Mouse (Mus musculus) heart, embryonic 10.5 days (tissue): ENCODE results near the gene Acyp1. TPM values are rescaled to one million over a fixed set of nuclear protein-coding genes. Genes with fewer than 3 reads are reported as not detected.

ENCODE experiments used
- DNase-seq: peaks from one replicate; pipeline ENCODE4 v3.0.0-alpha.2; 2017; ENCODE audit warnings: low spot score
- H3K27ac ChIP-seq: fragments of 300-500 bp; sonication (generic); 2 replicates; pipeline ENCODE4 v1.5.1; 2016; ENCODE audit warnings: mild to moderate bottlenecking
- H3K27me3 ChIP-seq: fragments of 300-500 bp; sonication (generic); 2 replicates; pipeline ENCODE4 v1.6.1; 2016; ENCODE audit warnings: mild to moderate bottlenecking; ENCODE audit not compliant: poor library complexity, insufficient read depth, severe bottlenecking
- H3K36me3 ChIP-seq: fragments of 300-500 bp; sonication (generic); 2 replicates; pipeline ENCODE4 v1.6.1; 2016; ENCODE audit warnings: mild to moderate bottlenecking, moderate library complexity
- H3K4me1 ChIP-seq: fragments of 300-500 bp; sonication (generic); 2 replicates; pipeline ENCODE4 v1.6.1; 2016; ENCODE audit warnings: mild to moderate bottlenecking
- H3K4me3 ChIP-seq: fragments of 300-500 bp; sonication (generic); 2 replicates; pipeline ENCODE4 v1.5.1; 2016; ENCODE audit warnings: mild to moderate bottlenecking, moderate library complexity
- H3K9me3 ChIP-seq: fragments of 300-500 bp; sonication (generic); 2 replicates; pipeline ENCODE4 v1.6.1; 2016; ENCODE audit warnings: mild to moderate bottlenecking, moderate library complexity
- WGBS: fragments of 180-500 bp; shearing (Covaris S2); methylation state at CpG from one replicate; pipeline ENCODE4 v1.1.7; 2016; 5-methylcytosine and 5-hydroxymethylcytosine counted together
- polyA plus RNA-seq: library from polyadenylated mRNA; unstranded; fragments of >200 nt; fragmentation: Nextera tagmentation; extraction: Ambion mirVana; gene quantifications from 2 replicates; pipeline ENCODE4 v1.2.1, GENCODE M21; 2016

The Acyp1 gene
- polyA plus RNA-seq, 1 experiment from 2014 or later: 65.3 TPM

- WGBS: under 1% methylated on average over 31 of the region's 31 CpGs
- peaks cover 14% of the 10 kb centered on the region for H3K36me3 ChIP-seq
Measured at GRCm38 (mm10) chr12:85280105-85280844, 8.0 kb downstream of the Acyp1 start.

GRCm38 (mm10) chr12:85279396-85280080 is 8.7 kb downstream of the Acyp1 start:
- peaks cover 22% of the 10 kb centered on the region for H3K36me3 ChIP-seq
- H3K9me3 ChIP-seq: no peaks in the 10 kb centered on the region
- no peak for DNase-seq
- peaks cover 10% of the 10 kb centered on the region for H3K4me1 ChIP-seq
- H3K27me3 ChIP-seq: no peaks in the 10 kb centered on the region
- H3K4me3 ChIP-seq: peak overlapping the region; percentile 84
- 9% methylated on average over 10 of the region's 10 CpGs for WGBS
- peak overlapping the region; percentile 95 for H3K27ac ChIP-seq

More at GRCm38 (mm10) chr12:85280105-85280844, 8.0 kb downstream of the Acyp1 start:
- peak; percentile 99 for DNase-seq
- Histone ChIP-seq H3K4me1 (peaks cover 10% of the 10 kb centered on the region), H3K27me3 (no peaks in the 10 kb centered on the region), H3K27ac (peak overlapping the region; percentile 95), H3K9me3 (no peaks in the 10 kb centered on the region), H3K4me3 (peak overlapping the region; percentile 84)

- no peak for DNase-seq
- no peaks in the 10 kb centered on the region for H3K27me3 ChIP-seq
- 88% methylated on average over 10 of the region's 10 CpGs for WGBS
Measured at GRCm38 (mm10) chr12:85278919-85279318, 9.3 kb downstream of the Acyp1 start.

GRCm38 (mm10) chr12:85276273-85276672 is 12.0 kb downstream of the Acyp1 start:
- H3K27ac ChIP-seq: no peak overlapping the region
- H3K36me3 ChIP-seq: peaks cover 23% of the 10 kb centered on the region
- no peak overlapping the region for H3K4me3 ChIP-seq
- DNase-seq: no peak
- no peaks in the 10 kb centered on the region for H3K9me3 ChIP-seq
- WGBS: 76% methylated on average over 5 of the region's 5 CpGs
- H3K27me3 ChIP-seq: no peaks in the 10 kb centered on the region
- H3K4me1 ChIP-seq: peaks cover 10% of the 10 kb centered on the region

More at GRCm38 (mm10) chr12:85278919-85279318, 9.3 kb downstream of the Acyp1 start:
- Histone ChIP-seq H3K4me3 (no peak overlapping the region), H3K27ac (no peak overlapping the region), H3K9me3 (no peaks in the 10 kb centered on the region), H3K36me3 (peaks cover 23% of the 10 kb centered on the region), H3K4me1 (peaks cover 10% of the 10 kb centered on the region)

GRCm38 (mm10) chr12:85273508-85273907 is 14.7 kb downstream of the Acyp1 start:
- no peak for DNase-seq
- no peaks in the 10 kb centered on the region for H3K9me3 ChIP-seq
- peak overlapping the region; percentile 52; the same call in 1 of the 2 replicates for H3K27ac ChIP-seq
- 56% methylated on average over 10 of the region's 10 CpGs for WGBS
- no peak overlapping the region for H3K4me3 ChIP-seq
- H3K27me3 ChIP-seq: no peaks in the 10 kb centered on the region
- peaks cover 20% of the 10 kb centered on the region for H3K36me3 ChIP-seq
- 0 out of 2 replicates have a peak, but pooled peaks cover 9% of the 10 kb centered on the region for H3K4me1 ChIP-seq

GRCm38 (mm10) chr12:85271843-85272206 is 16.4 kb downstream of the Acyp1 start:
- no peak for DNase-seq
- Histone ChIP-seq H3K9me3 (no peaks in the 10 kb centered on the region), H3K36me3 (peaks cover 17% of the 10 kb centered on the region), H3K27ac (no peak overlapping the region), H3K4me1 (0 out of 2 replicates have a peak, but pooled peaks cover 9% of the 10 kb centered on the region), H3K27me3 (no peaks in the 10 kb centered on the region), H3K4me3 (no peak overlapping the region)
- 70% methylated on average over 4 of the region's 4 CpGs for WGBS

GRCm38 (mm10) chr12:85271132-85271842 is 17.0 kb downstream of the Acyp1 start:
- Histone ChIP-seq H3K27me3 (no peaks in the 10 kb centered on the region), H3K4me1 (0 out of 2 replicates have a peak, but pooled peaks cover 9% of the 10 kb centered on the region), H3K9me3 (no peaks in the 10 kb centered on the region), H3K27ac (0 out of 2 replicates have a peak overlapping the region, but pooled peaks have one; percentile 92), H3K36me3 (peaks cover 16% of the 10 kb centered on the region), H3K4me3 (no peak overlapping the region)
- WGBS: 73% methylated on average over 7 of the region's 7 CpGs
- DNase-seq: no peak

GRCm38 (mm10) chr12:85270319-85270718 is 17.9 kb downstream of the Acyp1 start, which contains the start of gene Mlh3:
Mlh3 (minus strand) TSS chr12:85270599.
- Histone ChIP-seq H3K27ac (peak within 1 kb of the TSS; percentile 92), H3K4me1 (0 out of 2 replicates have a peak, but pooled peaks cover 9% of the 10 kb centered on the region), H3K4me3 (peak within 1 kb of the TSS; percentile 69), H3K36me3 (peaks cover 9% of the 10 kb centered on the region), H3K27me3 (no peaks in the 10 kb centered on the region), H3K9me3 (no peaks in the 10 kb centered on the region)
- peak; percentile 94 for DNase-seq
- WGBS: 1% methylated on average over 35 of the region's 35 CpGs

- no peak for DNase-seq
- Histone ChIP-seq H3K27ac (peak overlapping the region; percentile 92), H3K27me3 (no peaks in the 10 kb centered on the region), H3K9me3 (no peaks in the 10 kb centered on the region), H3K4me1 (0 out of 2 replicates have a peak, but pooled peaks cover 9% of the 10 kb centered on the region), H3K36me3 (peaks cover 4% of the 10 kb centered on the region), H3K4me3 (peak overlapping the region; percentile 69)
- 56% methylated on average over 3 of the region's 3 CpGs for WGBS
Measured at GRCm38 (mm10) chr12:85269821-85270220, 18.4 kb downstream of the Acyp1 start.

- no peaks in the 10 kb centered on the region for H3K9me3 ChIP-seq
- H3K4me1 ChIP-seq: 0 out of 2 replicates have a peak, but pooled peaks cover 9% of the 10 kb centered on the region
- H3K4me3 ChIP-seq: no peak overlapping the region
- no peaks in the 10 kb centered on the region for H3K36me3 ChIP-seq
- no peak for DNase-seq
- H3K27me3 ChIP-seq: no peaks in the 10 kb centered on the region
- WGBS: 80% methylated on average over 3 of the region's 3 CpGs
- H3K27ac ChIP-seq: no peak overlapping the region
Measured at GRCm38 (mm10) chr12:85266248-85266647, 22.0 kb downstream of the Acyp1 start.

GRCm38 (mm10) chr12:85264940-85265339 is 23.3 kb downstream of the Acyp1 start:
- no peaks in the 10 kb centered on the region for H3K9me3 ChIP-seq
- no peaks in the 10 kb centered on the region for H3K27me3 ChIP-seq
- no peak overlapping the region for H3K27ac ChIP-seq
- DNase-seq: no peak
- no peaks in the 10 kb centered on the region for H3K36me3 ChIP-seq
- no peak overlapping the region for H3K4me3 ChIP-seq
- 0 out of 2 replicates have a peak, but pooled peaks cover 2% of the 10 kb centered on the region for H3K4me1 ChIP-seq
- WGBS: 53% methylated on average over 7 of the region's 7 CpGs

- no peak overlapping the region for H3K27ac ChIP-seq
- no peaks in the 10 kb centered on the region for H3K9me3 ChIP-seq
- no peak for DNase-seq
- H3K4me1 ChIP-seq: no peaks in the 10 kb centered on the region
- WGBS: 84% methylated on average over 8 of the region's 8 CpGs
- no peaks in the 10 kb centered on the region for H3K27me3 ChIP-seq
- no peaks in the 10 kb centered on the region for H3K36me3 ChIP-seq
- H3K4me3 ChIP-seq: no peak overlapping the region
Measured at GRCm38 (mm10) chr12:85264531-85264930, 23.7 kb downstream of the Acyp1 start.
